Mouse (Mus musculus) stomach, embryonic 15.5 days (tissue): ENCODE results near the gene Yju2. TPM values are rescaled to one million over a fixed set of nuclear protein-coding genes. Genes with fewer than 3 reads are reported as not detected.

Experiments
- ATAC-seq: fragments of 200-750 bp; cut with Nextera tagmentation; 2 replicates; pipeline ENCODE4 v1.8.0; 2017; ENCODE audit warnings: low read depth, moderate number of reproducible peaks, moderate TSS enrichment; ENCODE audit not compliant: insufficient read depth, low FRiP score
- H3K27ac ChIP-seq: fragments of 300-500 bp; sonication (generic); 2 replicates; pipeline ENCODE4 v1.5.1; 2015; ENCODE audit warnings: mild to moderate bottlenecking, inconsistent platforms
- H3K27me3 ChIP-seq: fragments of 300-500 bp; sonication (generic); replicated peaks from 2 replicates; pipeline ENCODE4 v1.6.1; 2015; ENCODE audit warnings: inconsistent platforms
- H3K36me3 ChIP-seq: fragments of 300-500 bp; sonication (generic); 2 replicates; pipeline ENCODE4 v1.6.1; 2015; ENCODE audit warnings: inconsistent platforms
- H3K4me1 ChIP-seq: fragments of 300-500 bp; sonication (generic); 2 replicates; pipeline ENCODE4 v1.6.1; 2015; ENCODE audit warnings: inconsistent platforms
- H3K4me2 ChIP-seq: fragments of 300-500 bp; sonication (generic); 2 replicates; pipeline ENCODE4 v1.6.1; 2015; ENCODE audit warnings: mild to moderate bottlenecking, inconsistent platforms
- H3K4me3 ChIP-seq: fragments of 300-500 bp; sonication (generic); replicated peaks from 2 replicates; pipeline ENCODE4 v1.5.1; 2015; ENCODE audit warnings: inconsistent platforms
- H3K9ac ChIP-seq: fragments of 300-500 bp; sonication (generic); 2 replicates; pipeline ENCODE4 v1.6.1; 2015; ENCODE audit warnings: inconsistent platforms
- H3K9me3 ChIP-seq: fragments of 300-500 bp; sonication (generic); 2 replicates; pipeline ENCODE4 v1.6.1; 2016; ENCODE audit warnings: inconsistent platforms
- WGBS: fragments of 180-500 bp; shearing (Covaris S2); methylation state at CpG from one replicate; pipeline ENCODE4 v1.1.7; 2015; 5-methylcytosine and 5-hydroxymethylcytosine counted together
- polyA plus RNA-seq: library from polyadenylated mRNA; unstranded; fragments of >200 nt; fragmentation: Nextera tagmentation; extraction: Ambion mirVana; gene quantifications from 2 replicates; pipeline ENCODE4 v1.2.1, GENCODE M21; 2015

The Yju2 gene
- polyA plus RNA-seq, 1 experiment from 2014 or later = 22.0 TPM

GRCm38 (mm10) chr17:55952447-55953027 lies 6.4 kb upstream of the Yju2 start, which contains the start of gene Ebi3:
Ebi3 (plus strand) TSS chr17:55952640.
- Histone ChIP-seq H3K9ac (no peak within 1 kb of the TSS), H3K4me2 (no peak within 1 kb of the TSS), H3K27ac (no peak within 1 kb of the TSS), H3K9me3 (no peaks in the 10 kb centered on the region), H3K36me3 (no peaks in the 10 kb centered on the region), H3K27me3 (no peaks in the 10 kb centered on the region; the same call in 1 of the 2 replicates), H3K4me3 (no peak within 1 kb of the TSS), H3K4me1 (peaks cover 7% of the 10 kb centered on the region)
- WGBS = 69% methylated on average over 6 of the region's 6 CpGs
- ATAC-seq = no peak

- Histone ChIP-seq H3K4me2 (no peak overlapping the region), H3K36me3 (no peaks in the 10 kb centered on the region), H3K9ac (no peak overlapping the region), H3K4me1 (peaks cover 13% of the 10 kb centered on the region), H3K27ac (no peak overlapping the region), H3K9me3 (no peaks in the 10 kb centered on the region), H3K4me3 (no peak overlapping the region), H3K27me3 (no peaks in the 10 kb centered on the region; the same call in 1 of the 2 replicates)
- ATAC-seq = no peak
- 82% methylated on average over 6 of the region's 6 CpGs for WGBS
Measured at GRCm38 (mm10) chr17:55953751-55954150, 5.1 kb upstream of the Yju2 start.

- no peaks in the 10 kb centered on the region for H3K36me3 ChIP-seq
- H3K4me2 ChIP-seq = no peak overlapping the region
- no peak for ATAC-seq
- peaks cover 13% of the 10 kb centered on the region for H3K4me1 ChIP-seq
- no peaks in the 10 kb centered on the region for H3K9me3 ChIP-seq
- H3K9ac ChIP-seq = no peak overlapping the region
- H3K27ac ChIP-seq = no peak overlapping the region
- 34% methylated on average over 16 of the region's 16 CpGs for WGBS
- no peak overlapping the region for H3K4me3 ChIP-seq
- H3K27me3 ChIP-seq = no peaks in the 10 kb centered on the region; the same call in 1 of the 2 replicates
Measured at GRCm38 (mm10) chr17:55954229-55954628, 4.7 kb upstream of the Yju2 start.

- H3K9me3 ChIP-seq = no peaks in the 10 kb centered on the region
- H3K36me3 ChIP-seq = 0 out of 2 replicates have a peak, but pooled peaks cover 3% of the 10 kb centered on the region
- WGBS = 2% methylated on average over 26 of the region's 26 CpGs
- no peak overlapping the region for H3K9ac ChIP-seq
- no peak overlapping the region for H3K27ac ChIP-seq
- ATAC-seq = peak; percentile 25
- H3K4me1 ChIP-seq = peaks cover 19% of the 10 kb centered on the region
- peak overlapping the region; percentile 62 for H3K4me2 ChIP-seq
- H3K27me3 ChIP-seq = no peaks in the 10 kb centered on the region; the same call in 1 of the 2 replicates
- peak overlapping the region; percentile 42 for H3K4me3 ChIP-seq
Measured at GRCm38 (mm10) chr17:55956129-55956528, 2.8 kb upstream of the Yju2 start.

GRCm38 (mm10) chr17:55956591-55956990 lies 2.3 kb upstream of the Yju2 start:
- WGBS = 30% methylated on average over 6 of the region's 6 CpGs
- Histone ChIP-seq H3K4me3 (peak overlapping the region; percentile 42), H3K27ac (no peak overlapping the region), H3K4me1 (peaks cover 19% of the 10 kb centered on the region), H3K9ac (no peak overlapping the region), H3K4me2 (peak overlapping the region; percentile 62), H3K27me3 (no peaks in the 10 kb centered on the region; the same call in 1 of the 2 replicates), H3K36me3 (0 out of 2 replicates have a peak, but pooled peaks cover 7% of the 10 kb centered on the region), H3K9me3 (no peaks in the 10 kb centered on the region)
- no peak for ATAC-seq

- Histone ChIP-seq H3K27ac (no peak overlapping the region), H3K4me2 (no peak overlapping the region), H3K36me3 (peaks cover 8% of the 10 kb centered on the region; the same call in 1 of the 2 replicates), H3K4me1 (peaks cover 19% of the 10 kb centered on the region), H3K27me3 (no peaks in the 10 kb centered on the region; the same call in 1 of the 2 replicates), H3K4me3 (no peak overlapping the region), H3K9me3 (no peaks in the 10 kb centered on the region), H3K9ac (no peak overlapping the region)
- ATAC-seq = no peak
- 15% methylated on average over 9 of the region's 9 CpGs for WGBS
Measured at GRCm38 (mm10) chr17:55957168-55957567, 1.7 kb upstream of the Yju2 start.

- Histone ChIP-seq H3K36me3 (peaks cover 11% of the 10 kb centered on the region; the same call in 1 of the 2 replicates), H3K9me3 (no peaks in the 10 kb centered on the region), H3K27me3 (no peaks in the 10 kb centered on the region; the same call in 1 of the 2 replicates), H3K27ac (peak overlapping the region; percentile 98), H3K9ac (no peak overlapping the region; the same call in 1 of the 2 replicates), H3K4me2 (peak overlapping the region; percentile 66), H3K4me1 (peaks cover 21% of the 10 kb centered on the region), H3K4me3 (peak overlapping the region; percentile 65)
- 79% methylated on average over 13 of the region's 13 CpGs for WGBS
- ATAC-seq = no peak
Measured at GRCm38 (mm10) chr17:55957726-55958583, 944 bp upstream of the Yju2 start.

- no peaks in the 10 kb centered on the region; the same call in 1 of the 2 replicates for H3K27me3 ChIP-seq
- peaks cover 24% of the 10 kb centered on the region for H3K4me1 ChIP-seq
- no peaks in the 10 kb centered on the region for H3K9me3 ChIP-seq
- H3K4me3 ChIP-seq = peak overlapping the region; percentile 65
- H3K4me2 ChIP-seq = peak overlapping the region; percentile 66
- H3K27ac ChIP-seq = peak overlapping the region; percentile 98
- peaks cover 11% of the 10 kb centered on the region; the same call in 1 of the 2 replicates for H3K36me3 ChIP-seq
- ATAC-seq = no peak
- 29% methylated on average over 2 of the region's 2 CpGs for WGBS
- H3K9ac ChIP-seq = no peak overlapping the region; the same call in 1 of the 2 replicates
Measured at GRCm38 (mm10) chr17:55958584-55958886, 364 bp upstream of the Yju2 start.

GRCm38 (mm10) chr17:55959946-55960740 lies 1.2 kb downstream of the Yju2 start:
- Histone ChIP-seq H3K9me3 (no peaks in the 10 kb centered on the region), H3K4me2 (peak overlapping the region; percentile 66), H3K9ac (peak overlapping the region; percentile 16; the same call in 1 of the 2 replicates), H3K36me3 (peaks cover 20% of the 10 kb centered on the region), H3K27me3 (no peaks in the 10 kb centered on the region; the same call in 1 of the 2 replicates), H3K27ac (peak overlapping the region; percentile 98), H3K4me3 (peak overlapping the region; percentile 65), H3K4me1 (peaks cover 24% of the 10 kb centered on the region)
- no peak for ATAC-seq
- WGBS = 68% methylated on average over 10 of the region's 10 CpGs

GRCm38 (mm10) chr17:55960791-55961190 lies 1.9 kb downstream of the Yju2 start:
- Histone ChIP-seq H3K27ac (no peak overlapping the region), H3K9me3 (no peaks in the 10 kb centered on the region)
- no peak for ATAC-seq

GRCm38 (mm10) chr17:55961631-55962030 lies 2.7 kb downstream of the Yju2 start:
- Histone ChIP-seq H3K9me3 (no peaks in the 10 kb centered on the region), H3K27ac (no peak overlapping the region), H3K4me2 (no peak overlapping the region), H3K27me3 (no peaks in the 10 kb centered on the region), H3K4me1 (peaks cover 19% of the 10 kb centered on the region), H3K9ac (no peak overlapping the region), H3K36me3 (peaks cover 24% of the 10 kb centered on the region), H3K4me3 (no peak overlapping the region)
- WGBS = 94% methylated on average over 7 of the region's 7 CpGs
- no peak for ATAC-seq

More at GRCm38 (mm10) chr17:55960791-55961190, 1.9 kb downstream of the Yju2 start:
- Histone ChIP-seq H3K27me3 (no peaks in the 10 kb centered on the region), H3K4me2 (no peak overlapping the region), H3K4me3 (no peak overlapping the region), H3K9ac (no peak overlapping the region), H3K36me3 (peaks cover 24% of the 10 kb centered on the region), H3K4me1 (peaks cover 24% of the 10 kb centered on the region)
